Mouse (Mus musculus) hindbrain, embryonic 11.5 days (tissue): ENCODE measurements around the gene Tbk1. TPM values are rescaled to one million over a fixed set of nuclear protein-coding genes. Genes with fewer than 3 reads are reported as not detected.

Experiments used
- polyA plus RNA-seq: library from polyadenylated mRNA; unstranded; fragments of >200 nt; fragmentation: Nextera tagmentation; extraction: Ambion mirVana; gene quantifications from 2 replicates; pipeline ENCODE4 v1.2.1, GENCODE M21; 2014

The Tbk1 gene
- polyA plus RNA-seq, 1 experiment from 2014 or later, result 36.4 TPM

Other genes with a start within 250 kb of the Tbk1 start
- 4.7 and 6.1 TPM in 2 replicates for gene Tbc1d30, start 235.5 kb downstream of the Tbk1 start, polyA plus RNA-seq
- gene Gns, start 221.7 kb downstream of the Tbk1 start, polyA plus RNA-seq, result 38.8 and 41.2 TPM in 2 replicates
- gene Rassf3, start 110.4 kb downstream of the Tbk1 start, polyA plus RNA-seq, result 7.0 and 8.1 TPM in 2 replicates
- 49.5 and 51.5 TPM in 2 replicates for gene Xpot, start 39.5 kb upstream of the Tbk1 start, polyA plus RNA-seq
- gene D930020B18Rik, start 54.8 kb upstream of the Tbk1 start, polyA plus RNA-seq, result 0.22 and 0.31 TPM in 2 replicates
- 2.9 and 3.6 TPM in 2 replicates for gene BC048403, start 153.2 kb upstream of the Tbk1 start, polyA plus RNA-seq